Mouse (Mus musculus) macrophage (primary cell): ENCODE measurements around the gene Zfp804b. TPM values are rescaled to one million over a fixed set of nuclear protein-coding genes. Genes with fewer than 3 reads are reported as not detected.
"Not testable (repeated sequence)": the region's sequence is repeated elsewhere in the genome, so short reads cannot be mapped to it uniquely, and the experiment has no call there.

Experiments used
- H3K27ac ChIP-seq: fragments of 350-480 bp; formaldehyde crosslinking; 2 replicates; pipeline ENCODE4 v1.9.0; 2021
- H3K36me3 ChIP-seq: fragments of 350-480 bp; formaldehyde crosslinking; 2 replicates; pipeline ENCODE4 v1.9.0; 2021; ENCODE audit errors: inconsistent target
- H3K4me3 ChIP-seq: fragments of 350-480 bp; formaldehyde crosslinking; 2 replicates; pipeline ENCODE4 v1.9.0; 2021; ENCODE audit errors: inconsistent target
- H3K79me2 ChIP-seq: fragments of 350-480 bp; formaldehyde crosslinking; 2 replicates; pipeline ENCODE4 v1.9.0; 2021; ENCODE audit errors: inconsistent target
- WGBS: methylation state at CpG from one replicate; pipeline ENCODE4 v1.1.7; 2026; ENCODE audit warnings: inconsistent platforms; ENCODE audit not compliant: missing documents; 5-methylcytosine and 5-hydroxymethylcytosine counted together
- polyA plus RNA-seq: library from polyadenylated mRNA; stranded (reverse); fragments of 250-400 nt; gene quantifications from 3 replicates; pipeline ENCODE4 v1.2.4, GENCODE M21; 2018; ENCODE audit warnings: inconsistent platforms
- total RNA-seq, 78 experiments: library from RNA; depleted of rRNA; stranded (reverse); fragments of 250-400 nt; gene quantifications; 1 replicate in 9 of 78; 2 replicates in 24 of 78; 3 replicates in 43 of 78; 4 replicates in 2 of 78; pipeline ENCODE4 v1.2.4; 2018; ENCODE audit warnings: inconsistent platforms in 56 of 78

Zfp804b gene
- total RNA-seq (2018; cell fraction: chromatin; rRNA removed): not detected
- total RNA-seq (2018; cell fraction: cytosol; rRNA removed): not detected
- not detected for total RNA-seq (2018; cell fraction: nucleus; rRNA removed)
- not detected in 3 replicates for polyA plus RNA-seq

DNA sequence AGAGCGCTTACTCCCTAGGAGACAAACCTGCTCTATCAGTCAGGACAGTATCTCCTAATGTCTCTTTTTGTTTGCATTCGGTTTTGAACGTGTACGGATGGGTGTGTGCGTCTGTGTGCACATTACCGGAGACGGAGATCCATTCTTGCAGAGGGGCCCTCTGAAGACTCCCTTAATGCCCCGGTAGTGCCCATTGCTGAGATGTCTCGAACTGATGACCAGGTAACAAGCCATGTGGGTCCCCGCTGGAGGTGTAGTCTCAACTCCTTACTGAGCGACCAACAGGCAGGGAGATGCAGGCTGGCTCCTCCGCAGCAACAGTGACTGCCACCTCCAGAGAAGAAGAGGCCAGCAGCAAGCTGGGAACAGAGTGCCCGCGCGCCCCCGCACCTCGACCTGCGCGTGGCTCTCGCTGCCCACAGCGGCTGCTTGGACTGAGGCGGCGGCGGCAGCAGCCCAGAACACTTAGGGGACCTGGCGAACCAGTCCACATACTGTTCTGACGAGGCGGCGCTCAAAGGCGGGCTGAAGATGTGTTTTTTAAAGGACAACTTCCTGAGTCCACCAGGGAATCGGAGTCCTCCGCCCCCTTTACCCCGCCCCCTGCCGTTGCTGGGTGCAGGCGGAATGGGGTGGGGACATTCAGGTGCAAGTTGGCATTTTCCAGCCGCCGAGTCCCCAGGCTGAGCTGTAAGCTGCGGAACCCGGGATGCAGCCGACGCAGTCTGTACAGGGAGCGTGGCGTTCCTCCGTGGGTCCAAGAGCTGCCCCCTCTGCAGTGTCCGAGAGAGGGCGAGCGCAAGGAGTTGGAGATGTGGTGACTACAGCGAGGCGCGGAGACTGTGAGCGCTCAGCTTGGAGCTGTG, at the start of gene Zfp804b:
TSS of gene Zfp804b (minus strand) at position 612 of the 866 bp plus-strand sequence.
- H3K4me3 ChIP-seq: no peak within 1 kb of the TSS
- no peaks in the 10 kb centered on the region for H3K79me2 ChIP-seq
- no peak within 1 kb of the TSS for H3K27ac ChIP-seq
- no peaks in the 10 kb centered on the region for H3K36me3 ChIP-seq
- 3% methylated on average over 49 of the region's 50 CpGs for WGBS

DNA sequence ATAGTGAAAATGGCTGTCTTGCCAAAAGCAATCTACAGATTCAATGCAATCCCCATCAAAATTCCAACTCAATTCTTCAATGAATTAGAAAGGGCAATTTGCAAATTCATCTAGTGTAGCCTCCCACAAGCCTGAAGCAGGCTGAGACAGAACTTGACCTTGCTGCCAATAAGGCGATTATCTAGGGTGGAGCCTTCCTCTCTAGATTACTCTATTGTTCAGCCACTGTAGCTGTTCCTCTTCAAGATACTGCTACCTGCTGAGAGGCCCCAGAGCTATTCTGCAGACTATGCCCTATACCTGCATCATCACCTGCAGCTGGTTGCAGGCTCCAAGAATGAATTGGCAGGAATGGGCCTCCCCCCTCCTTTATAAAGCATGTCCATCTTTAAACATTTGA, 20.1 kb upstream of the Zfp804b start:
- not testable (repeated sequence) for H3K36me3 ChIP-seq, H3K27ac ChIP-seq
- 92% methylated on average over 1 of the region's 1 CpGs for WGBS

DNA sequence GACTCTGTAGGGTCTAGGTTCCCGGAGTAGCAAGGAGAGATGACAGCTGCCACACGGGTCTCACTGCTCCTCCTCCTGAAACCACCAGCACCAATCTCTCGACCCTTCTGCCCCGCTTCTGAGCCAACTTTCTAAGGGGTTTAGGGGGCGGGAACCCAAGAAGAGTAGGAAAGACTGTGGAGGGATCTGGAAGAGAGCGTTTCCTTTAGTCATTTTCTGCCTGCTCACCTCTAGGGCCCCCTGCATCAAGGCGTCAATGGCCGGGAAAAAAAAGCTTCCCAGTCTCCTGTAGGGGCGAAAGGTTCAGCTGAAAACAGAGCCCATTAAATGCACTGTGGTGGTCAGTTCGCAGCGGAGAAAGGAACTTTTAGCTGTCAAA, 444 bp upstream of the Zfp804b start:
- no peaks in the 10 kb centered on the region for H3K36me3 ChIP-seq
- 5% methylated on average over 11 of the region's 11 CpGs for WGBS
- no peak overlapping the region for H3K27ac ChIP-seq
- no peak overlapping the region for H3K4me3 ChIP-seq
- no peaks in the 10 kb centered on the region for H3K79me2 ChIP-seq

More for the DNA sequence above, 20.1 kb upstream of the Zfp804b start:
- H3K4me3 ChIP-seq, H3K79me2 ChIP-seq: not testable (repeated sequence)

DNA sequence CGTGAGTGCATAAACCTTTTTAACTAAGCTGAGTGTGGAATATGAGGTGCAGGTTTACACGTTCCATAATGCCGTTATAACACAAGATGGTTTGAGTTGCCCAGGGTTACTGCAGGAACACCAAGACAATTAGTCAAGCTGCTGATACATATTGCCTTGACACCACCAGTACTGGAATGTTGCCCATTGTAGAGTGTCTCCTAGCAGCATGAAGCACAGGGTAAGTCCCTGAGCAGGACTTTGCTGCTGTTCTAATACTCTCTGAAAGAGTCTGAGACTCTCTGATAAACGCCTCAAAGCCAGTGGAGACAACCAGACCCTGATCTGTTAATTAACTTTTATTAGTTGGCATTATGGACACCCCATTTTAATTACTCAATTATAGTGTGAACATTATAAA, 19.0 kb downstream of the Zfp804b start:
- Histone ChIP-seq H3K27ac (no peak overlapping the region), H3K36me3 (no peaks in the 10 kb centered on the region), H3K79me2 (no peaks in the 10 kb centered on the region), H3K4me3 (no peak overlapping the region)
- WGBS: 85% methylated on average over 4 of the region's 4 CpGs

DNA sequence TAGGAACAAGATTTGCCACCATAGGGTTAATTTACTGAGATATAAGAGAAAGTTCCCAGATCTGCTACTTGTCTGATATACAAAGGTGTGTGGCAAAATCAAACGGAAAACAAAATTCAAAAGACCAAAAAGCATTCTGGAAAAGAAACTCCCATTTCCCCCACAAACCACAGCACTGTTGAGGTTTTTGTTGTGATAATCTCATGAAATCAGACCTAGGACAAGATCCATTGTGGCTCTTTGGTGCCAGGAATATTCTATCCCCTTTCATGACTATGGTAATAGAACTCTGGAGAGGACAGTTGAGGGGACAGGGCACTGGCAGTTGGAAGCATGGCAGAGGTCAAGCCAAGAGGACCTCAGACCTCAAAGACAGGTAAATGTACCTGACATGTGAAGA, 40.7 kb downstream of the Zfp804b start, which contains the start of gene Tex47:
TSS of gene Tex47 (plus strand) at position 301 of the 400 bp plus-strand sequence.
- Histone ChIP-seq H3K4me3 (no peak within 1 kb of the TSS), H3K36me3 (no peaks in the 10 kb centered on the region), H3K79me2 (no peaks in the 10 kb centered on the region), H3K27ac (no peak within 1 kb of the TSS)
- WGBS: 60% methylated on average over 1 of the region's 1 CpGs

DNA sequence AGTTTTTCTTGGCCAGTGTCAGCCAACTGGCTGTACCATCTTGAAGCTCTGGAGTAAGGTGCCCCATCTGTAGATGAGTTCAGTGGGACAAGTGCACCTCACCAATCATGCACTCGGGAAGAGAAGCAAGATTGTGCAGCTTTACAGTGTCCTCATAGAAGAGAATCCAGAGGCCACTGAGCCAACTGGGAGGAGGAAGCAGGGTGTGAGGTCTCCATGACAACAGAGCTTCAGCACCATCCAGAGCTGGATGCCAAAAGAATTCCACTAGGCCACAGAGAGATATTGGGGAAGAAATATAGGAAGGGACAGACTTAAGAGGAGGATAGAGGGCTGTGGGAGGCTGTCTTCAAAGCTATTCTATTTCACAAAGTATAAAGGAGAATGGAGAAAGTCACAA, 41.6 kb downstream of the Zfp804b start:
- H3K36me3 ChIP-seq: no peaks in the 10 kb centered on the region
- H3K4me3 ChIP-seq: no peak overlapping the region
- H3K27ac ChIP-seq: no peak overlapping the region
- 56% methylated on average over 1 of the region's 1 CpGs for whole genome bisulfite sequencing
- no peaks in the 10 kb centered on the region for H3K79me2 ChIP-seq

DNA sequence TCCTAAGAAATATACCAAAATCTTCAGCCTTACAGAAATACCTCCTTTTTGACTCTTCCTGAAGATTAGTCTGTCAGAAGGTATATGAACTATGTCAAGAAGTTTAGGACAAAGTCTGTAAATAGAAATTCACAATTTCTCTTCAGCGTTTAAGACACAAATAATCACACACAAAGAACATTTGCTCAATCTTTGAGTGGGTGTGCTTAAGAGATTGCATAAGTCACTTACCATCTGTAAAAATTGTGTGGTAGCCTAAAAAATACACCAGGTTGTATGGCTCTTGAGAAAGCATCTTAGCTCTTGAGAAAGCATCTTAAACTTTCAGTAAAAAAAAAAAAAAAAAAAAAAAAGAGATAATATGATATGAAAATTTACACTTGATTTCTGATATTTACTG, 60.2 kb downstream of the Zfp804b start:
- no peaks in the 10 kb centered on the region for H3K36me3 ChIP-seq
- H3K79me2 ChIP-seq: no peaks in the 10 kb centered on the region
- 100% methylated on average over 1 of the region's 1 CpGs for whole genome bisulfite sequencing
- no peak overlapping the region for H3K27ac ChIP-seq
- H3K4me3 ChIP-seq: no peak overlapping the region

DNA sequence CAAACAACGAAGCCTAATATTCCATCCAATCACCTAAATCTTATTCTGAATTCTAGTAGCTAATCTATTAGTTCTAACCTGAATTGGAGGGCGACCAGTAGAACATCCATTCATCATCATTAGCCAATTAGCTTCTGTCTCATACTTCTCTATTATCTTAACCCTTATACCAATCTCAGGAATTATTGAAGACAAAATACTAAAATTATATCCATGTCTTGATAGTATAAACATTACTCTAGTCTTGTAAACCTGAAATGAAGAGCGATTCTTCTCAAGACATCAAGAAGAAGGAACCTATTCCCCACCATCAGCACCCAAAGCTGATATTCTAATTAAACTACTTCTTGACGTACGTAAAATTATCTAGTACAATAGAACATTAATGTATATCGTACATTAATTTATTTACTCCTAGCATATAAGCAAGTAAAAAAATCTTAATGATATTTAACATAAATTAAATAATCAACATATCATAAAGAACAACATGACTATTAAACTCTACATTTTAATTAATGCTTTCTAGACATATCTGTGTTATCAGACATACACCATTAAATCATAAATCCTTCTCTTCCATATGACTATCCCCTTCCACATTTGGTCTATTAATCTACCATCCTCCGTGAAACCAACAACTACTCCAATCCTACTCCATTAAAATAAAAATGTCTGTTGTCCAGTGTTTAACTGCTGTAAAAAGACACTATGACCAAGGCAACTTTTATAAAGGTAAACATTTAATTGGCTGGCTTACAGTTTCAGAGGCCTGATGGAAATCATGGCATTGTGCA, 67.7 kb downstream of the Zfp804b start:
- Histone ChIP-seq H3K36me3 (no peaks in the 10 kb centered on the region), H3K4me3 (no peak overlapping the region), H3K79me2 (no peaks in the 10 kb centered on the region), H3K27ac (no peak overlapping the region)
- WGBS: 88% methylated on average over 7 of the region's 7 CpGs

DNA sequence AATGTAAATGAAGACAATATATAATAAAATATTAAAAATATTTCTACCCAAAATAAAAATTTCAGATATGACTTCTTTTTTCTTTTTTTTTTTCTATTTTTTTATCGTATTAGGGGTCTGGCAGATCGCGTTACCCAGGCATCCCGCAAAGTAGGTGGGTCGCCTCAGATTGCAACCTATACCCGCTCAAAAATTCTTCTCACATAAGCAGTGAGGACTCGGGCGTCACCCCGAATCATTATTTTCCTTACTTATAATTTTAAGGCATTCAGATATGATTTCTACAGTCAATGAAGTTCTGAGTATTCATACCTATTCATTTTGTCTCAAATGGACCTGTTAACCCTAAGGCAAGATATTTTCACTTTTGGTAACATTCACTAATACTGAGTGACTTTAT, 167.0 kb downstream of the Zfp804b start:
- Histone ChIP-seq H3K4me3 (no peak overlapping the region), H3K36me3 (no peaks in the 10 kb centered on the region), H3K79me2 (no peaks in the 10 kb centered on the region), H3K27ac (no peak overlapping the region)
- 89% methylated on average over 9 of the region's 9 CpGs for WGBS

DNA sequence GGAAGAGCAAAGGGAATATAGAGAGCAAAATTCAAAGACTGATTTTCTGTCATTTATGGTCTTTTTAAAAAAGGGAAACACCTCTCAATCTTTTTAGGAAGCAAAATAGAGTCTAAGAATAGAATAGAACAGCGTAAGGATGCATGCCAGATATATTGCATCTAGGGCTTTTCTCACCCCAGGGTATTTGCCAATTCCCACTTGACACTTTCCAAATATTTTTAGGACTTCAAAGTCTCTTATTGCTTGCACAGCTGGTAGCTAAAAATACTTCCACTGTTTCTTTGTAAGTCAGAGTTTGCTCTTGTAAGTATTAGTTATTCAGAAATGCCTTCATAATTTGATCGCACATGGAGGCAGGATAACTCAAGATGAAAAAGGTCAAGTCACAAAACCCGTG, 204.9 kb downstream of the Zfp804b start:
- no peaks in the 10 kb centered on the region for H3K79me2 ChIP-seq
- WGBS: 82% methylated on average over 3 of the region's 3 CpGs
- no peak overlapping the region for H3K4me3 ChIP-seq
- H3K36me3 ChIP-seq: no peaks in the 10 kb centered on the region
- H3K27ac ChIP-seq: no peak overlapping the region

DNA sequence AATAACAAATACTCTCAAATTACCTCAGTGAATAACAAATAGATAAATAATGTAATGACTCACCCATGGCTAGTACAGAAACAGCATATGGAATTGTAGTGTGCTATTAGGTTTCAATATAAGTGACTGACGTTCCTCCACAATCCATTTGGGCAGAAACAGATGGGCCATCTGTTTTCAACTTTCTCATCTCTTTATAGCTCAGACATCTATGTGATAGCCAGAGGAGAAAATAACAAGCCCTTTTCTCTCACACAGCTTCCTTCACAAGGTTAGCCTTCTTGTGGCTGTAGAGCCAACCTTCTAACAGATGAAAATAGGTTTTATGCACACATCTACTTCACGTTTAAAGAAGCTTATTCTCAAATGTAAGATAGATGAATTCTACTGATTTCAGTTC, 242.2 kb downstream of the Zfp804b start:
- H3K36me3 ChIP-seq: no peaks in the 10 kb centered on the region
- no peak overlapping the region for H3K27ac ChIP-seq
- no peak overlapping the region for H3K4me3 ChIP-seq
- WGBS: 58% methylated on average over 2 of the region's 2 CpGs
- no peaks in the 10 kb centered on the region for H3K79me2 ChIP-seq

DNA sequence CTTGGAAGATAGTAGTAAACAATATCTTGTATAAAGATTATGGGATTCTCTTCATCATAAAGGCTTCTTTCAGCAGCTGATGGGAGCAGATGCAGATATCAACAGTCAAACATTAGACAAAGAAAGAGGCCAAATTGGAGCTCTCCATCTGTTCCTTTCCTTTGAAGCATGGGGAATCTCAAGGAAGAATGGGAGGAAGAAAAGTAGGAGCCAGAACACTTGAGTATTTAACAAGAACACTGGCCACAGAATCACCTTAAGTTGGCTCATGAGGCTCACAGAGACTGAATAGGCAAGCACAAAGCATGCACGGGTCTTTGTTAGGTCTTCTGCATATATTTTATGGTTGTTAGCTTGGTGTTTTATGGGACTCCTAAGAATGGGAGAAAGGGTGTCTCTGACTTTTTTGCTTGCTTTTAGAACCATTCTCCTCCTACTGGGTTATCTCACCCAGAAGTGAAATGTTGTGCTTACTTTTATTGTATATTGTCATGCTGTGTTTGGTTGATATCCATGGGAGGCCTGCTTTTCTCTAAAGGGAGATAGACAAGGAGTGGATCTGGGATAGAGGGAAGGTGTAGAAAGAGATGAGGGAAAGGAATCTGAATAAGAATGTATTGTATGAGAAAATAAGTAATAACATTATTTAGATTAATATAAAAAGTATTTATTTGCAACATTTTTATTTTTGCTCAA, 270.5 kb downstream of the Zfp804b start:
- Histone ChIP-seq H3K36me3 (no peaks in the 10 kb centered on the region), H3K79me2 (no peaks in the 10 kb centered on the region), H3K4me3 (no peak overlapping the region), H3K27ac (no peak overlapping the region)
- 90% methylated on average over 1 of the region's 1 CpGs for WGBS

DNA sequence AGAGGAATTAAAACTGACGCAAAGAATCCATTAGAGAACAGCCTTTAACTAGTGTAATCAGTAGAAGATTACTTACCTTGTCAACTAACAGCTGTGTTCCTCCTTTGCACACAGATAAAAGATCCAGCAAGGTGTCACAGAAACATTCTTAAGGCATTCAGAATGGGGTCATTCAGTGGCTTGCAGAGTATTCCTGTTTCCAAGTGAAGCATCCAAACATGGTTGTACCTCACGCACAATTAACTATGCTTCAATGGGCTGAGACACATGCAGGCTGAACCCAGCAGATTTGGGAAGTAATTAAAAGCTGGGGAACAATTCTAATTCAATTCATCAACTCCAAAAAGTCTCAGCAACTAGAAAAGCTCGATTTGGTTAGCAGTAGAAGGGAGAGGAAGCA, 337.1 kb downstream of the Zfp804b start:
- no peaks in the 10 kb centered on the region for H3K36me3 ChIP-seq
- H3K79me2 ChIP-seq: no peaks in the 10 kb centered on the region
- H3K27ac ChIP-seq: no peak overlapping the region
- WGBS: 59% methylated on average over 3 of the region's 3 CpGs
- no peak overlapping the region for H3K4me3 ChIP-seq

DNA sequence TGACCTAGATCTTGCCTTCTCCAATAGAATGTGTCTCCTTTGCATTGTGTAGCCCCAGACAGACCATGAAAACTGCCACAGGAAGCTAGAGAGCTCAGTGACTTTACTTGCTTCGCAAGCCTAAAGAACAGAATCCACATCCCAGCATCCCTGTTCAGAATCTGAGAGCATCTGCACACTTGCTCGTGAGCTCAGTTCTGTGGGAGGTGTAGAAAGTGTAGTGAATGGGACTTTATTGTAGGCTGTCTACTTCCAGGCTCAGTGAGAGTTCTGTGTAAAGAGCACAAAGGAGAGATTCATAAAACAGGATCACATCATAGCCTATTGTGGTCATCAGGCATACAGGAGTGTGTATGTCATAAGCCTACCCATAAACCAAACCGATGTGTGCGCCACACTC, 360.6 kb downstream of the Zfp804b start:
- Histone ChIP-seq H3K79me2 (no peaks in the 10 kb centered on the region), H3K36me3 (no peaks in the 10 kb centered on the region), H3K4me3 (no peak overlapping the region), H3K27ac (no peak overlapping the region)
- 90% methylated on average over 4 of the region's 4 CpGs for WGBS
